Mouse (Mus musculus) midbrain, embryonic 16.5 days (tissue): ENCODE data around the gene Nudt15. TPM values are rescaled to one million over a fixed set of nuclear protein-coding genes. Genes with fewer than 3 reads are reported as not detected.

Source experiments
- ATAC-seq: fragments of 200-750 bp; cut with Nextera tagmentation; 2 replicates; pipeline ENCODE4 v1.8.0; 2017; ENCODE audit warnings: moderate TSS enrichment
- H3K27ac ChIP-seq: fragments of 300-500 bp; sonication (generic); 2 replicates; pipeline ENCODE4 v1.5.1; 2014; ENCODE audit warnings: mild to moderate bottlenecking, low read length, mixed read lengths
- H3K27me3 ChIP-seq: fragments of 300-500 bp; sonication (generic); 2 replicates; pipeline ENCODE4 v1.6.1; 2014; ENCODE audit warnings: low read depth, low read length, mixed read lengths; ENCODE audit not compliant: control insufficient read depth, insufficient read depth
- H3K36me3 ChIP-seq: fragments of 300-500 bp; sonication (generic); 2 replicates; pipeline ENCODE4 v1.6.1; 2014; ENCODE audit warnings: mild to moderate bottlenecking, low read length, moderate library complexity, mixed read lengths; ENCODE audit not compliant: control insufficient read depth, insufficient read depth
- H3K4me1 ChIP-seq: fragments of 300-500 bp; sonication (generic); 2 replicates; pipeline ENCODE4 v1.6.1; 2014; ENCODE audit warnings: mild to moderate bottlenecking, low read length, mixed read lengths; ENCODE audit not compliant: control insufficient read depth, insufficient read depth
- H3K4me2 ChIP-seq: fragments of 300-500 bp; sonication (generic); 2 replicates; pipeline ENCODE4 v1.6.1; 2014; ENCODE audit warnings: mild to moderate bottlenecking, low read length, mixed read lengths
- H3K4me3 ChIP-seq: fragments of 300-500 bp; sonication (generic); 2 replicates; pipeline ENCODE4 v1.5.1; 2014; ENCODE audit warnings: low read depth, mild to moderate bottlenecking, low read length, moderate library complexity, mixed read lengths
- H3K9ac ChIP-seq: fragments of 300-500 bp; sonication (generic); 2 replicates; pipeline ENCODE4 v1.6.1; 2014; ENCODE audit warnings: low read depth, low read length, mixed read lengths
- H3K9me3 ChIP-seq: fragments of 300-500 bp; sonication (generic); replicated peaks from 2 replicates; pipeline ENCODE4 v1.6.1; 2014; ENCODE audit warnings: mild to moderate bottlenecking, low read length, mixed read lengths; ENCODE audit not compliant: control insufficient read depth, poor library complexity, severe bottlenecking
- WGBS: fragments of 180-500 bp; shearing (Covaris S2); extraction: QIAGEN DNeasy Blood & Tissue Kit; methylation state at CpG from one replicate; pipeline ENCODE4 v1.1.7; 2014; 5-methylcytosine and 5-hydroxymethylcytosine counted together
- polyA plus RNA-seq: library from polyadenylated mRNA; unstranded; fragments of >200 nt; fragmentation: Nextera tagmentation; extraction: Ambion mirVana; gene quantifications from 2 replicates; pipeline ENCODE4 v1.2.1, GENCODE M21; 2015

Gene Nudt15
- polyA plus RNA-seq, 1 experiment from 2014 or later = 7.7 TPM

DNA sequence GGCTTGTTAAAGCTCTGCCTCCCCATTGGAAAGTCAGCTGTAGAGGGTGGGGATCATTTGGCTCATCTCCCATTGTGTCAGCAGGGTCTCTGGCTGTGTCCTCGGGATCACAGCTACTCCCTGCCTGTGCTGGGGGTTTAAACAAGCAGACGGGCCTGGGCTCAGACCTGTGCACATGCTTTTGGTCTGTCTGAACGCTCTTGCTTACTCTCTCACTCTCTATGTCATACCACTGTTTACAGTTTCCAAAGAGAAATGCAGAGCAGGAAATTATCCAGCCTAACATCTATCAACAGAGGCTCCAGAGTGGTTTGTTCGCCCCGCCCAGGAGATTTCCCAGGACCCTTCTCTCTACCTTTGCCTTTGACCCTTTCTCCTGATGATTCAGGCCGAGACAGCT lies 46.3 kb downstream of the Nudt15 start:
- H3K9me3 ChIP-seq = no peaks in the 10 kb centered on the region
- ATAC-seq = no peak

DNA sequence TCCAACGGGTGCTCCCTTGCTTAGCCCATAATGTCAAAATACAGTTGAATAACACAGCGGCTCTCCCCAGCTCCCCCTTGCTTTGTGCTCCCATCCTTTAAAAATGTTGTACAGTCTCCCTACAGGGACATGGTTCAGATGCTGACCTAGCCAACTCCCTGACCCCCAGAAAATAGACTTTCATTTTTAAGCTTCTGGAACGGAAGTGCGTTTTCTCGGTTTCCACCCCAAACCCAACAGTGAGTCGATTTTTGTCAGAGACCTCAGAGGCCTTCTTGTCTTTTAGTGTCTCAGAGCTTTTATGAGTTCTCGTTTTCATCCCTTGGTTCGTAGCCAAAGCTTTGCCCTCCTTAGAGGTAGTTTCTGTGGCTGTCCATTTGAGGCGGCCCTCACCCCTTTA lies 46.8 kb downstream of the Nudt15 start:
- H3K9me3 ChIP-seq = no peaks in the 10 kb centered on the region
- H3K9ac ChIP-seq = no peak overlapping the region
- ATAC-seq = no peak
- H3K27me3 ChIP-seq = no peaks in the 10 kb centered on the region
- H3K36me3 ChIP-seq = no peaks in the 10 kb centered on the region
- H3K4me1 ChIP-seq = peaks cover 4% of the 10 kb centered on the region; the same call in 1 of the 2 replicates
- H3K4me3 ChIP-seq = no peak overlapping the region
- no peak overlapping the region for H3K4me2 ChIP-seq
- 88% methylated on average over 9 of the region's 9 CpGs for WGBS
- H3K27ac ChIP-seq = no peak overlapping the region

More for the DNA sequence above, 46.3 kb downstream of the Nudt15 start:
- Histone ChIP-seq H3K27ac (peak overlapping the region; percentile 12; the same call in 1 of the 2 replicates), H3K4me3 (no peak overlapping the region), H3K9ac (no peak overlapping the region), H3K36me3 (no peaks in the 10 kb centered on the region), H3K4me1 (peaks cover 4% of the 10 kb centered on the region; the same call in 1 of the 2 replicates), H3K4me2 (no peak overlapping the region), H3K27me3 (no peaks in the 10 kb centered on the region)
- WGBS = 82% methylated on average over 6 of the region's 6 CpGs

DNA sequence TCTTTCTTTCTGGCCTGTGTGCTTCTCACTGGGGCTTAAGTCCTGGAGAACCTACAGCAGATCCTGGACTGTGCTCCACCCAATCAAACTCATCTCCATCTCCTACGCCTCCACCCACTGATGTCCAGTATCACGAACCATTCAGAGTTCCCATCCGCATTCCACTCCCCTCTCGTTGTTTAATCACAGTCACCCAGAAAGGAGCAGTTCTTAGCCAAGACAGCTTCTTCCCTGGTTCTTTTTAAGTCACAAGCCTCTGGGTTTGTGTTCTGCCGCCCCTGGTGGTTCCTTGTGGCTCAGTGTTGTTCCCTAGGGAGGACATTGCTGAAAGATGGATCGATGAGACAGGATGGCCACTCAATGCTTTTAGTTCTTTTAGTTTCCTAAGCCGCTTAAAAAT lies 52.3 kb downstream of the Nudt15 start:
- Histone ChIP-seq H3K9me3 (0 out of 2 replicates have a peak, but pooled peaks cover 5% of the 10 kb centered on the region), H3K27me3 (no peaks in the 10 kb centered on the region), H3K4me1 (no peaks in the 10 kb centered on the region), H3K27ac (no peak overlapping the region), H3K4me3 (no peak overlapping the region), H3K4me2 (no peak overlapping the region), H3K36me3 (no peaks in the 10 kb centered on the region), H3K9ac (no peak overlapping the region)
- no peak for ATAC-seq
- 77% methylated on average over 7 of the region's 7 CpGs for WGBS

DNA sequence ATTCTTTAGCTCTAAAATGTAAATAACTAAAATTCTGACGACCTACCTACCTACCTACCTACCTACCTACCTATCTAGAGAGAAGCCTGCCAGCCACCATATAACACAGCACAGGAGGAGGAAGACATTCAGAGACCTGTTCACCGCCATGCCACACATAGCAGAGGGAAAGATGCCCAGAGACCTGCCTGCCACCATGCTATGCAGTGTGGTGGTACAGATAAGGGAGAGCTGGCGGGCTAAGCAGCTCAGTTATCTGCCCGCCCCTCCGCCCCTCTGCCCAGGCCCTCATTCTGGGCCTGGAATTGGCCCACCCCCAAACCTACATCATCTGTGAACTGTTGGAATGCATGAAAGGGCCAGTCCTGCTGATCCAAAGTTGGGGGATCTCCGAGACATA lies 53.9 kb downstream of the Nudt15 start:
- Histone ChIP-seq H3K4me3 (no peak overlapping the region), H3K4me2 (no peak overlapping the region), H3K27me3 (no peaks in the 10 kb centered on the region), H3K27ac (no peak overlapping the region), H3K4me1 (no peaks in the 10 kb centered on the region), H3K9me3 (0 out of 2 replicates have a peak, but pooled peaks cover 5% of the 10 kb centered on the region), H3K36me3 (no peaks in the 10 kb centered on the region), H3K9ac (no peak overlapping the region)
- no peak for ATAC-seq
- 75% methylated on average over 6 of the region's 6 CpGs for WGBS

DNA sequence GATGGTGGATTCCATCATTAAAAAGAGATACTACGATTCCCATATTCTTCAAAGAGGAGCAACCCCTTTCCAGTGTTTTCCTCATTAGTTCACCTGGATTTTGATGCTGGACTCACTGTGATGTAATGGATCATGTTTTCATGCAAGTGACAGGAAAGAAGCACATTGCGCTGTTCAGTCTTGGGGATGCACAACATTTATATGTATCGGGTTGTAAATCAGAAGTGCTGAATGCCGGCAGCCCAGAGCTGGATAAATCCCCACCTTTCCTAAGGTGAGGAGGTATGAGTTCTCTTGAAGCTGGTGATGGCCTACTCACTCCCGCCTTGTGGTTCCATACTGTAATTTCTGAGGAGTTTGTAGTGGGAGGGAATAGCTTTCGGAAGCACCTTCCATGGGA lies 54.7 kb downstream of the Nudt15 start:
- H3K27ac ChIP-seq = no peak overlapping the region
- H3K4me3 ChIP-seq = no peak overlapping the region
- 0 out of 2 replicates have a peak, but pooled peaks cover 5% of the 10 kb centered on the region for H3K9me3 ChIP-seq
- no peaks in the 10 kb centered on the region for H3K4me1 ChIP-seq
- ATAC-seq = no peak
- H3K4me2 ChIP-seq = no peak overlapping the region
- no peak overlapping the region for H3K9ac ChIP-seq
- no peaks in the 10 kb centered on the region for H3K27me3 ChIP-seq
- no peaks in the 10 kb centered on the region for H3K36me3 ChIP-seq
- 94% methylated on average over 6 of the region's 6 CpGs for WGBS

DNA sequence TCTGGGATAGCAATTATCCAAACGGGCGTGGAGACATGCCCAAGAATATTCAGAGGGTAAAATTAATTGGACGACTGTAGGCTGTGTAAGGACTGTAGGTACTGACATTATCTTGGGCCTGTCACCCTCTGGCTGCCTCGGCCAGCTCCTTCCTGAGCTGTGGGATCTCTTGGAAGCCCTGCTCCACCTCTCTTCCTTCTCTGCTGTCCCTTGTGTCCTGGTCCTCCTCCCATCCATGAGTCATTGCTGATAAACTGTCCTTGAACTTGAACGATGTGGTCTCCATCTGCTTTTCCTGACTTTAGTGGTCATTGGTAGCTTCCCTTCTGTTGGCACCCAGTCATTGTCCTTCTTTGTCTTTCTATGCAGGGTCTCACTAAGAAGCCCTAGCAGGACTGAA lies 61.4 kb downstream of the Nudt15 start:
- Histone ChIP-seq H3K4me3 (no peak overlapping the region), H3K36me3 (no peaks in the 10 kb centered on the region), H3K27me3 (no peaks in the 10 kb centered on the region), H3K27ac (no peak overlapping the region), H3K4me2 (no peak overlapping the region), H3K9me3 (0 out of 2 replicates have a peak, but pooled peaks cover 3% of the 10 kb centered on the region), H3K4me1 (no peaks in the 10 kb centered on the region), H3K9ac (no peak overlapping the region)
- no peak for ATAC-seq
- 83% methylated on average over 5 of the region's 5 CpGs for WGBS

DNA sequence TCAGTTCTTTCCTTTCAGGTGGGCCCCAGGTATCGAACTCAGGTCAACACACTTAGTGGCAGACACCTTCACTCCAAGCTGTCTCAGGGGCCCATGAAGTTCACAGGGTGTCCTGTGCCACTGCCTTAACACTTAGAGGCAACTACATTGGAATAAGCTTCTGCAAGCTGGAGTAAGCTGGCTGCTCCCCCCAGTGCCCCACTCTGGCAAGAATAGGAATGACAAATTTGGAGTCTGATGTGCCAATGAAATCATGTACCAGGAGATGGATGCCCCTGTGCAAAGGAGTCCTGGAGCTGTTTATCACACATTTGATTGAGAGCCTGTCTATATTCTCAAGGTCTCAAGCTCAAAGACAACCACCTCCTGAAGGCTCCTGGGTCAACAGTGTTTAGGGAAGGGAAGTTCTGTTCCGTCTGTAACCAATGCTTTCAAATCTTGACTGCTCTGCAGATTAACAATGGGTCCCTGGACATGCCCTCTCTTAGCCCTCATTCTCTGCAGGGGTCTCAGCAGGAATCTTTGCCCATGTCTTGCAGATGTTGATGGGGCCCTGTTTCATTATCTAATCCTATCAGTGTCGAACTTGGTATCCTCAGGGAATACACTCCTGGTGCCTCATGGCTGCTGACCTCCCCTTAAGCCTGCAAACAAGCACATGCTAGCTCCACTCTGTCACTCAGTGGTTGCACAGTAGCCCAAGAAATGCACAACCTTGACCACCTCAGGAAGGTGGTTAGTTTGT lies 63.5 kb downstream of the Nudt15 start:
- Histone ChIP-seq H3K4me2 (no peak overlapping the region), H3K9me3 (no peaks in the 10 kb centered on the region), H3K36me3 (no peaks in the 10 kb centered on the region), H3K4me1 (no peaks in the 10 kb centered on the region), H3K9ac (no peak overlapping the region), H3K4me3 (no peak overlapping the region), H3K27me3 (no peaks in the 10 kb centered on the region), H3K27ac (no peak overlapping the region)
- WGBS = 63% methylated on average over 3 of the region's 3 CpGs
- ATAC-seq = no peak

DNA sequence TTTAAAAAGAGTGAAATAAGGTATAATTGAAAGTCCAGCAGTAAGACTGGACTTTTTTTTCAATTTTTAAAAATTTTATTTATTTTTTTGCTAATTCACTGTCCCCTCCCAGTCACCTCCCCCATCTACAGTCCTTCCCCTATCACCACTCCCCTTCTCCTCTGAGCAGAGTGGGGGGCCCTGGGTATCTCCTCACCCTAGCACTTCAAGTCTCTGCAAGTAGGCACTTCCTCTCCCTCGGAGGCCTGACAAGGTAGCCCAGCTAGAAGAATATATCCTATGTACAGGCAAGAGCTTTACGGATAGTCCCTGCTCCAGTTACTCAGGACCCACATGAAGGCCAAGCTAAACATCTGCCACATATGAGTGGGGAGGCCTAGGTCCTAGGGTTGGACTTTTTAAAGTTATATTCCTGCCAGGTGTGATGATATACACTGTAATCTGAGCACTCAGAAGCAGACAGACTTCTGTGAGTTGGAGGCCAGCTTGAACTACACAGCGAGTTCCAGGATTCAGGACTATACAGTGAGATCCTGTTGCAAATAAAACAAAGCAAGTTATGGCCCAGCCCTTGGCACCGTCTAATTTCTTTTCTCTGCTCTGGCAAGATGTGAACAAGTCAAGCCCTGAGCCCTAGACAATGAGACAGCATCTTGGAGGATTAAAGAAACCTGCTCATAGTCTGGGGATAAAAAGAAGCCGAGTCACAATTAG lies 64.4 kb downstream of the Nudt15 start:
- no peak for ATAC-seq
- no peak overlapping the region for H3K4me2 ChIP-seq
- no peaks in the 10 kb centered on the region for H3K36me3 ChIP-seq
- H3K9me3 ChIP-seq = no peaks in the 10 kb centered on the region
- no peak overlapping the region for H3K27ac ChIP-seq
- no peak overlapping the region for H3K9ac ChIP-seq
- 79% methylated on average over 5 of the region's 5 CpGs for WGBS
- H3K4me3 ChIP-seq = no peak overlapping the region
- no peaks in the 10 kb centered on the region for H3K4me1 ChIP-seq
- H3K27me3 ChIP-seq = no peaks in the 10 kb centered on the region

DNA sequence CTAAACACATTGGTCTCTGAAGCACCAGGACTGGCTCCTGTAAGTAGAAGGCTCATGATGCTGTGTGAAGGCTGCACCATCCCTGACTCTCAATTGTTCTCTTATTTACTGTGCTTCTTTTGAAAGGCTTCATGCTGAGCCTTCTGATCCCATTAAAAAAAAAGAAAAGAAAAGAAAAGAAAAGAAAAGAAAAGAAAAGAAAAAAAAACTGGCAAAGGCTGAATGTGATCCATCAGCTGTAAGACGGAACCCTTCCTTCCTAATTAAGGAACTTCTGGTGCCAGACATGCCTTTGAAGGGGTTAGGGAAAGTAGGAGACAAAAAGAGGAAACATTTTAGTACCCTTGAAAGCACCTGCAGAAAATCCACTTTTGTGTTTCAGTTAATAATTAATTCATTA lies 68.3 kb downstream of the Nudt15 start:
- WGBS = 21% methylated on average over 1 of the region's 1 CpGs
- Histone ChIP-seq H3K36me3 (no peaks in the 10 kb centered on the region), H3K27me3 (no peaks in the 10 kb centered on the region), H3K9ac (no peak overlapping the region), H3K4me1 (no peaks in the 10 kb centered on the region), H3K27ac (no peak overlapping the region), H3K4me3 (no peak overlapping the region), H3K4me2 (no peak overlapping the region), H3K9me3 (no peaks in the 10 kb centered on the region)
- ATAC-seq = no peak
